In the genomic region with DNA sequence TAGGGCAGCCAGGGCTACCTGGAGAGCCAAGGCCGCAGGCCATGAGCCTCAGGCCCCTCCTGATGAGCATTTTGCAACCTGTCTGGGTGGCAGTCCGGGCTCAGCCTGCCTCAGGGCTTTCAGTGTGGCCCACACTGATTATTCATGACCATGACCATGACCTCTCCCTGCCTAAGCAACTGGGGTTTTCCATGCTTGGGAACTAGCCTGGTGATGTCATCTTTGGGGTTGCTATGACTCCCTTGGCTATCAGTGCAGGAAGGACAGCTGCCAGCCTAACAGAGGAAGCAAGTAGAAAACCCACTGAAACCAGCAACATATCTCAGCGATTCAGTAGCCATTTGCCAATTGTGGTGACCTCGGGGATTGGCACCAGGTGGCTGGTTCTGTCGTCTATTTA, we compare ENCODE assay signal across 8 mouse cellular contexts.
DNase-seq lines count a peak whose midpoint lies in the region; ATAC-seq and TF ChIP-seq lines count a peak whose summit lies in the region.
"Had no signal": no experiment of that assay in that cellular context is flagged by ENCODE, and none has a peak within 500 bp of the region (broad histone marks: within the 10 kb centered on the region; RNA-seq: fewer than 3 reads in every experiment).

No protein-coding gene starts in this region.

- no peaks in the 10 kb centered on the region for H3K27me3 ChIP-seq in forebrain, postnatal 0 days (ENCODE audit: insufficient read depth, low read length)
- no peaks in the 10 kb centered on the region for H3K27me3 ChIP-seq in hindbrain, embryonic 13.5 days
- no peaks in the 10 kb centered on the region for H3K27me3 ChIP-seq in liver, embryonic 11.5 days (replicated peaks; ENCODE audit: control insufficient read depth, insufficient read depth, low read length)
- no peaks in the 10 kb centered on the region for H3K27me3 ChIP-seq in neural tube, embryonic 12.5 days (replicated peaks)

- 43% methylated on average over 5 of the region's 5 CpGs for WGBS in forebrain, postnatal 0 days
- 48% methylated on average over 5 of the region's 5 CpGs for WGBS in hindbrain, embryonic 13.5 days
- 43% methylated on average over 5 of the region's 5 CpGs for WGBS in liver, embryonic 11.5 days
- 60% methylated on average over 5 of the region's 5 CpGs for WGBS in neural tube, embryonic 12.5 days

- ATAC-seq in forebrain, postnatal 0 days: peak; percentile 82
- peak; percentile 50 for ATAC-seq in hindbrain, embryonic 13.5 days (ENCODE audit: low FRiP score)
- ATAC-seq in liver, embryonic 11.5 days (replicated peaks; ENCODE audit: low FRiP score): peak; percentile 60
- ATAC-seq in neural tube, embryonic 12.5 days (ENCODE audit: low FRiP score, low read depth): peak; percentile 54; the same call in 1 of the 2 replicates

- no peak overlapping the region for H3K9ac ChIP-seq in forebrain, postnatal 0 days
- no peak overlapping the region for H3K9ac ChIP-seq in hindbrain, embryonic 13.5 days
- H3K9ac ChIP-seq in liver, embryonic 11.5 days (ENCODE audit: low read depth, low read length): no peak overlapping the region
- no peak overlapping the region for H3K9ac ChIP-seq in neural tube, embryonic 12.5 days

- peak; percentile 15 for DNase-seq in ES-CJ7 (ENCODE audit: low read depth, low spot score)
- DNase-seq in adrenal gland, adult 18-20 months (ENCODE audit: low spot score in 2 of 2): peak; percentile 40 to 62
- DNase-seq in forebrain, postnatal 0 days: peak; percentile 61
- DNase-seq in liver, embryonic 11.5 days (ENCODE audit: low spot score): no peak
- no peak for DNase-seq in urinary bladder, adult 2 months (ENCODE audit: low spot score)

- H3K4me2 ChIP-seq in forebrain, postnatal 0 days (ENCODE audit: low read depth): no peak overlapping the region
- no peak overlapping the region for H3K4me2 ChIP-seq in hindbrain, embryonic 13.5 days
- no peak overlapping the region for H3K4me2 ChIP-seq in liver, embryonic 11.5 days
- no peak overlapping the region for H3K4me2 ChIP-seq in neural tube, embryonic 12.5 days (replicated peaks)

- peaks cover 15% of the 10 kb centered on the region for H3K36me3 ChIP-seq in forebrain, postnatal 0 days (ENCODE audit: insufficient read depth)
- peaks cover 16% of the 10 kb centered on the region for H3K36me3 ChIP-seq in hindbrain, embryonic 13.5 days
- no peaks in the 10 kb centered on the region for H3K36me3 ChIP-seq in liver, embryonic 11.5 days (ENCODE audit: control insufficient read depth, insufficient read depth, low read length)
- peaks cover 12% of the 10 kb centered on the region for H3K36me3 ChIP-seq in neural tube, embryonic 12.5 days

- no peak overlapping the region for H3K27ac ChIP-seq in forebrain, postnatal 0 days (ENCODE audit: low read depth, low read length)
- H3K27ac ChIP-seq in hindbrain, embryonic 13.5 days: no peak overlapping the region; the same call in 1 of the 2 replicates
- no peak overlapping the region for H3K27ac ChIP-seq in liver, embryonic 11.5 days (ENCODE audit: low read depth, low read length)
- no peak overlapping the region for H3K27ac ChIP-seq in neural tube, embryonic 12.5 days

- H3K9me3 ChIP-seq in forebrain, postnatal 0 days (ENCODE audit: low read length): no peaks in the 10 kb centered on the region
- no peaks in the 10 kb centered on the region for H3K9me3 ChIP-seq in hindbrain, embryonic 13.5 days
- no peaks in the 10 kb centered on the region for H3K9me3 ChIP-seq in liver, embryonic 11.5 days (ENCODE audit: control insufficient read depth, low read length)
- no peaks in the 10 kb centered on the region for H3K9me3 ChIP-seq in neural tube, embryonic 12.5 days

- peaks cover 4% of the 10 kb centered on the region; the same call in 1 of the 2 replicates for H3K4me1 ChIP-seq in forebrain, postnatal 0 days (ENCODE audit: insufficient read depth)
- peaks cover 28% of the 10 kb centered on the region for H3K4me1 ChIP-seq in hindbrain, embryonic 13.5 days (replicated peaks)
- peaks cover 16% of the 10 kb centered on the region; the same call in 1 of the 2 replicates for H3K4me1 ChIP-seq in liver, embryonic 11.5 days (replicated peaks; ENCODE audit: control insufficient read depth, insufficient read depth, low read length)
- H3K4me1 ChIP-seq in neural tube, embryonic 12.5 days: peaks cover 11% of the 10 kb centered on the region; the same call in 1 of the 2 replicates

- TF ChIP-seq CTCF in forebrain, postnatal 0 days (IDR thresholded peaks at IDR 0.05; ENCODE audit: low read depth): no peak

- H3K4me3 ChIP-seq in forebrain, postnatal 0 days (ENCODE audit: low read depth, low read length): no peak overlapping the region
- H3K4me3 ChIP-seq in hindbrain, embryonic 13.5 days: no peak overlapping the region
- H3K4me3 ChIP-seq in liver, embryonic 11.5 days (ENCODE audit: low read depth, low read length): no peak overlapping the region
- H3K4me3 ChIP-seq in neural tube, embryonic 12.5 days: no peak overlapping the region
- H3K4me3 ChIP-seq: erythroblast, embryonic 14.5 days had no signal

Comparison
In these comparisons a context has a peak if more than half of its experiments do, and no peak if none do; other contexts are left out.
1. DNase-seq: peak in ES-CJ7 (single experiment), adrenal gland, adult 18-20 months (2 of 2) and forebrain, postnatal 0 days (single experiment); none in liver, embryonic 11.5 days (single experiment) and urinary bladder, adult 2 months (single experiment).
2. Peak in every context shown above with its lines, with median percentiles within 50 percentile points of each other: ATAC-seq.